Mouse (Mus musculus): ENCODE measurements around the gene Myo10. TPM values are rescaled to one million over a fixed set of nuclear protein-coding genes. Genes with fewer than 3 reads are reported as not detected.
A peak's percentile ranks its signal among the peaks of the same experiment; 100 is the strongest.

Gene Myo10
- polyA plus RNA-seq, 1 experiment: 49.9 TPM

DNA sequence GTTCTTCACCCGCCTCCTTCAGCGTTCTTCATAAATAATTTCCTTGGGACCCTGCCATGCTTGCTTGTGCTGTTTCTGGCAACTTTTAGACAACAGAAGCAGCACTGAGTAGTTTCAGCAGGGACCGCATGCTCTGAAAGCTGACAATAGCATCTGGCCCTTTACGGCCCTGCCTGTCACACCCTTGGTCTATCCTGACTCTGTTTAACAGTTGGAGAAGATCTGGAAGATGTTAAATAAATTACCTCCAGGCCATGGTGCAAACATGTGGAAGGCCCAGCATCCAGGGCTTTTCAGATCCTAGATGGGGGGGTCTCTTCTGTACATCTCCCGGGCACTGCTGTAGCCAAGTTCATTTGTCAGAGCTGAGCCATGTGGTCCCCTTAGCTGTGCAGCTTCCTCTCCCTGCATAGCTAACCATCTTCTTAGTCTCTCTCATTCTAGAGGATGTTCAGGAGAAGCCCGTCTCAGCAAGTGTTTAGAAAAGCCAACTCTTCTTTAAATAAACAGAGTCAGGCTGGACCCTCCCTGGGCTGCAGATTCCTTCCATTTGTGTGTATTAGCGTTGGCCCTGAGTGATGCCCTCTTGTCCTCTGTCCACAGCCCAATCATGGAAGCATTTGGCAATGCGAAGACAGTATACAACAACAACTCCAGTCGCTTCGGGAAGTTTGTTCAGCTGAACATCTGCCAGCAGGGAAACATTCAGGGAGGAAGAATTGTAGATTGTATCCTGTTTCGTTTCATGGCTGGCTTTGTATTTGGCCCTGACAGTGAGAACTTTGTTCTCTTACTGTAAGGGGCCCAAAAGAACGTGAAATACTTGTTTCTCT is 101.2 kb downstream of the Myo10 start:
- Histone ChIP-seq H3K4me1 (ENCODE audit: control insufficient read depth, insufficient read depth, low read length) (no peaks in the 10 kb centered on the region; the same call in 1 of the 2 replicates), H3K27ac (ENCODE audit: insufficient read depth, low read length) (no peak overlapping the region), H3K4me3 (ENCODE audit: insufficient read depth, low read length) (no peak overlapping the region)
- no peak for TF ChIP-seq POLR2A (IDR thresholded peaks at IDR 0.05; ENCODE audit: low read depth, low read length)

DNA sequence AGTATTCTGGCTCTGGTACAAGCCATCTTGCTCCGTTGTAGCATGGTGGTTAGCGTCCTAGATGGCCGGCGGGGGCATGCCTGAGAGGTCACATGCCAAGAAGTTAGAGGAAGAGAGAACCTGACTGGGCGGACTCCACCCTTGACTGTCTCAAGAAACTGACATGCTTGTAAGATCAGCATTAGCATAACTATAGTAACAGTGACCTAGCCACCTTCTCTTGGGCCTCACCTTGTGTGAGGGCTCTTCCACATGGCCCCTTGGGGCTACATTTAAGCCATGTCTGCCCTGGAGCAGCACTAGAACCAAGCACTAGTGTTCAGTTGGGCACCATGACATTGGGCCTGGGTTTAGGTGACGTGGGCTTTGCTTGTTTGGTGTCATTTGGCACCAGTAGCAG is 102.2 kb downstream of the Myo10 start:
- H3K4me1 ChIP-seq (ENCODE audit: control insufficient read depth, insufficient read depth, low read length): no peaks in the 10 kb centered on the region; the same call in 1 of the 2 replicates
- TF ChIP-seq POLR2A (IDR thresholded peaks at IDR 0.05; ENCODE audit: low read depth, low read length) (no peak), CTCF (IDR thresholded peaks at IDR 0.05; ENCODE audit: borderline replicate concordance, insufficient read depth, low read length) (no peak)
- no peak overlapping the region for H3K27ac ChIP-seq (ENCODE audit: insufficient read depth, low read length)
- no peak overlapping the region for H3K4me3 ChIP-seq (ENCODE audit: insufficient read depth, low read length)

DNA sequence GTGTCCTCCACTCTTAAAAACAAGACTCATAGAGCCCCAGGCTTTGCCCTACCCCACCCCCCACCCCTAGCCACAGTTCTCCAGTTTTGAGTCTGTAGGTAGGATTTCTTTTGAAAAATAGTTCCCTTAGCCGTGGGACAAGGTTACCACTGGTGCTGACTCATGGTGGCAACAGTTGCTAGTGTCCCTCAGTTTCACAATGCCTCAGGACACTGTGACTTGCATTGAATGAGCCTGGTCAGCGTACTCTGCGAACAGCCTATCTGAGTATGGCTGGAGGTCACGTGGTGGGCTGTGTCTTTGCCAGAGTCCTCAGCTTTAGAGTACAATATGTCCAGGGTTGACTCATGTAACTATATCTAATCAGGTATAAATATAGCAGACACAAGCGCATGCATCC is 104.5 kb downstream of the Myo10 start:
- Histone ChIP-seq H3K4me1 (ENCODE audit: control insufficient read depth, insufficient read depth, low read length) (no peaks in the 10 kb centered on the region; the same call in 1 of the 2 replicates), H3K27ac (ENCODE audit: insufficient read depth, low read length) (no peak overlapping the region), H3K4me3 (ENCODE audit: insufficient read depth, low read length) (no peak overlapping the region)
- TF ChIP-seq CTCF (IDR thresholded peaks at IDR 0.05; ENCODE audit: borderline replicate concordance, insufficient read depth, low read length): no peak
- TF ChIP-seq POLR2A (IDR thresholded peaks at IDR 0.05; ENCODE audit: low read depth, low read length): no peak

GRCm38 (mm10) chr15:25728501-25728900 is 106.2 kb downstream of the Myo10 start:
- Histone ChIP-seq H3K4me3 (ENCODE audit: insufficient read depth, low read length) (no peak overlapping the region), H3K4me1 (ENCODE audit: control insufficient read depth, insufficient read depth, low read length) (no peaks in the 10 kb centered on the region; the same call in 1 of the 2 replicates), H3K27ac (ENCODE audit: insufficient read depth, low read length) (no peak overlapping the region)
- TF ChIP-seq CTCF (IDR thresholded peaks at IDR 0.05; ENCODE audit: borderline replicate concordance, insufficient read depth, low read length) (no peak), POLR2A (IDR thresholded peaks at IDR 0.05; ENCODE audit: low read depth, low read length) (no peak)

- Histone ChIP-seq H3K4me3 (ENCODE audit: insufficient read depth, low read length) (no peak overlapping the region), H3K4me1 (ENCODE audit: control insufficient read depth, insufficient read depth, low read length) (no peaks in the 10 kb centered on the region; the same call in 1 of the 2 replicates), H3K27ac (ENCODE audit: insufficient read depth, low read length) (no peak overlapping the region)
- TF ChIP-seq POLR2A (IDR thresholded peaks at IDR 0.05; ENCODE audit: low read depth, low read length) (no peak), CTCF (IDR thresholded peaks at IDR 0.05; ENCODE audit: borderline replicate concordance, insufficient read depth, low read length) (no peak)
These were observed 108.7 kb downstream of the Myo10 start for GRCm38 (mm10) chr15:25731053-25731452.

DNA sequence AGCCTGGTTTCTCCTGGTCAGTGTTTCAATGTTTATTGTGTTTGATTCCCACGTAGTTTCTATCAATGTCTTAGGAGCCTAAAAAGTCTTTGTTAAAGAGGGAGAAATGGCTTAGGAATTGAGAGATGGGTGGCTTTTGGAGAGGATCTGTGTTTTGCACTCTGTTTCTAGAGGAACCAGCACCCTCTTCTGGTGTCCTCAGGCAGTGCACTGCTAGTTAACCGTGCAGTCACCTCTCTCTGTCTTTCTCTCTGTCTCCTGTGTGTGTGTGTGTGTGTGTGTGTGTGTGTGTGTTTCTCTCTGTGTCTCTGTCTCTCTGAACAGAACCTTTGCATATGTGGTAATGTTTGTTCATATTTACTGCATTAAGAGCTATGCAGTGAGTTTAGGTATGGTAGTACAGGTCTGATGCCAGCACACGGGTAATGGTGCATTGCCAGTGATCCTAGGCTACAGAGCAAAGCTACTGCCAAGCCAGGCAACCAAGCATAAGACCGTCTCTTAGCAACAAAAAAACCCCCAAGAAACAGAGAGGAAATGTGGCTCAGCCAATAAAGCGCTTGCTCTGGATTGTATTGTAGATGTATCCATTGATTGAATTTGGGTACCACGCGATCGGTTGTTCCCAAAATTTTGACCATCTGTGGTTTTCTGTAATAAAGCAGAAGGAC is 110.6 kb downstream of the Myo10 start:
- H3K4me1 ChIP-seq (ENCODE audit: control insufficient read depth, insufficient read depth, low read length): no peaks in the 10 kb centered on the region; the same call in 1 of the 2 replicates
- TF ChIP-seq POLR2A (IDR thresholded peaks at IDR 0.05; ENCODE audit: low read depth, low read length) (no peak), CTCF (IDR thresholded peaks at IDR 0.05; ENCODE audit: borderline replicate concordance, insufficient read depth, low read length) (peak; percentile 69)
- H3K27ac ChIP-seq (ENCODE audit: insufficient read depth, low read length): no peak overlapping the region

DNA sequence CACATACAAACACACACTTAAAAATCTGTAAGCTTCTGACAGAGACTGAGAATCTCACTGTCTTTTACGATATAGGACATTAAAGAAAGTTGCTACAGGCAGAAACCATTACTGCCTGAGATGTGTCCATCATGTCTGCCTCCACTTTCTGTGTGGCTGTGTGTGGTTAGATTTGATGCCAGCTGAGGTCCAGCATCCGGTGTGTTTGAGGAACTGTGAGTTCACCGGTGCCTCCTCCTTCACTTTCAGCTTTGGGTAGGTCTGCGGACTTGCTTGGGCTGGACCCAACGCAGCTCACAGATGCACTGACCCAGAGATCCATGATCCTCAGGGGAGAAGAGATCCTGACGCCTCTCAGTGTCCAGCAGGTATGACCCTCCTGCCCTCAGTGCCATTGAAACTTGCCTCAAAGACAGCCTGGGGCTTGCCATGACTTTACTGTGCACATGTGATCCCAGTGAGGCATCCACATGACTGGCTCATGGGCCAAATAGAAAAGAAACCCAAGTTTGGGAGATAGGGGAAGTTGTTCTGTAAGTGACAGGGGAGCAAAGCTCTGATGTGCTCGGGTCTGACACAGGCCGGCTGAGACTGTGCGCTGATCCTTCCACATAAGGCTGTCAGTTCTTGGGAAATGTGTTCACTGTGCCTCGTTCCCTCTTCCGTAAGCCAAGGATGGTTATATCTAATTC is 111.6 kb downstream of the Myo10 start:
- Histone ChIP-seq H3K4me1 (ENCODE audit: control insufficient read depth, insufficient read depth, low read length) (no peaks in the 10 kb centered on the region), H3K27ac (ENCODE audit: insufficient read depth, low read length) (no peak overlapping the region), H3K4me3 (ENCODE audit: insufficient read depth, low read length) (no peak overlapping the region)
- TF ChIP-seq POLR2A (IDR thresholded peaks at IDR 0.05; ENCODE audit: low read depth, low read length): no peak
- no peak for TF ChIP-seq CTCF (IDR thresholded peaks at IDR 0.05; ENCODE audit: borderline replicate concordance, insufficient read depth, low read length)

More for the DNA sequence above, 110.6 kb downstream of the Myo10 start:
- H3K4me3 ChIP-seq (ENCODE audit: insufficient read depth, low read length): no peak overlapping the region

DNA sequence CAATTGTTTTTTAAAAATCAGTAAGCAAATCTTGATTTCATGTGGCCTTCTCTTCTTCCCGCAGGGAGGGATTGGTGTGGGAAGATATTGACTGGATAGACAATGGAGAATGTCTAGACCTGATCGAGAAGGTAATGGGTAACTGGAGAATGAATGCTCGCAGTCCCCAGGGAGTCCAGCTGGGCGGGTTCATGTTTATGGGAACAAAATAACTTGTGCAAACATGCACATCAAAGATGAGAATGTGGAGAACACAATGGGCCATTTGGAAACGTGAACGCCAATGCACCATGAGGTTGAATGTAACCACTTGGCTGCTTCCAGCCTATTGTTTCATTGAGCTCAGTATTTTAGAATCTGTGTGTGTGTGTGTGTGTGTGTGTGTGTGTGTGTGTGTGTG is 114.2 kb downstream of the Myo10 start:
- TF ChIP-seq CTCF (IDR thresholded peaks at IDR 0.05; ENCODE audit: borderline replicate concordance, insufficient read depth, low read length): no peak
- TF ChIP-seq POLR2A (IDR thresholded peaks at IDR 0.05; ENCODE audit: low read depth, low read length): no peak
- no peaks in the 10 kb centered on the region for H3K4me1 ChIP-seq (ENCODE audit: control insufficient read depth, insufficient read depth, low read length)
- no peak overlapping the region for H3K4me3 ChIP-seq (ENCODE audit: insufficient read depth, low read length)
- H3K27ac ChIP-seq (ENCODE audit: insufficient read depth, low read length): no peak overlapping the region

DNA sequence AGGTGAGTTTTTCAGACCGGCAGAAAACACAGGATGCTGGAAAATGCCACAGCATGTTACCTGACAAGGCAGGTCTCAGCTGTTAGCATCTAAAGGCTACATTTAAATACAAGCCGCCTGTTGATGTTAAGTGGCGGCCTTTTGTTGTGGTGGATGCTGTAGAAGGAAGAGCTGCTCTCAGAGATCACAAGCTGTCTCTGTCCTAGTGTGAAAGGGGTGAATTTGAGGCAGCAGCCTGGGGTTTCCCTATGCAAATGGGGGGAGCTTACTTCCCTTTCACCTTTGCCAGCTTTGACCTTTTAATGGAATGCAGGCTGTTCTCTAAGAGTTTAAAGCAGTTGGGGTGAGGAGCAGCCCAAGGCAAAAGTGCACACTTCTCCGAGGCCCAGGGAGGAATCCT is 117.9 kb downstream of the Myo10 start:
- TF ChIP-seq CTCF (IDR thresholded peaks at IDR 0.05; ENCODE audit: borderline replicate concordance, insufficient read depth, low read length) (no peak), POLR2A (IDR thresholded peaks at IDR 0.05; ENCODE audit: low read depth, low read length) (no peak)
- no peak overlapping the region for H3K27ac ChIP-seq (ENCODE audit: insufficient read depth, low read length)
- no peak overlapping the region for H3K4me3 ChIP-seq (ENCODE audit: insufficient read depth, low read length)
- no peaks in the 10 kb centered on the region for H3K4me1 ChIP-seq (ENCODE audit: control insufficient read depth, insufficient read depth, low read length)

All from embryonic fibroblast, embryonic 13.5 days (primary cell).